Mouse (Mus musculus) cerebellum, adult 9-10 months (tissue): ENCODE results near the gene Vmn1r71.
"Not testable (repeated sequence)": the region's sequence is repeated elsewhere in the genome, so short reads cannot be mapped to it uniquely, and the experiment has no call there.

ENCODE experiments used
- DNase-seq: peaks from one replicate; pipeline ENCODE4 v3.0.0; 2022

Vmn1r71 gene

DNA sequence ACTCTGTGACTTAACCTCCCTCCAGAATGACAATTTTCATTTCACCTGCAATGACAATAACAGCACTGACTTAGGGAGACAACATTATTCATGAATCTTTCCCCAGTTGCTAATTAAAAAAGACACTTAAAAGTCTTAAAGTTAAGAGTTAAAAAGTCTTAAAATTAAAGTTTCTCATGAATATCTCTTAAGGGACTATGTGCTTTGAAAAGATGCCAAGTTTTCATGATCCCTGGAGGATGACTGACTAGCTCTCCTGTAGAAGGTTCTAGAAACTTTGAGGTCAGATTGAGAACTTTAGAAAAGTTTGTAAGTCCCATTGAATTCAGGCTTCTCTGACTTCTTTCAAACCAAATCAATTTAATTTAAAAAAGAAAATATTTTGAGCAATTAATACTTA is at the start of gene Vmn1r71:
Gene Vmn1r71, minus strand, starts transcription at position 101 of the 400 bp plus-strand sequence.
- no peak for DNase-seq

- not testable (repeated sequence) for DNase-seq
Observed at GRCm38 (mm10) chr7:10757551-10757950, 3.4 kb upstream of the Vmn1r71 start.
